Mouse (Mus musculus): ENCODE measurements around the gene Zmiz1.

DNA sequence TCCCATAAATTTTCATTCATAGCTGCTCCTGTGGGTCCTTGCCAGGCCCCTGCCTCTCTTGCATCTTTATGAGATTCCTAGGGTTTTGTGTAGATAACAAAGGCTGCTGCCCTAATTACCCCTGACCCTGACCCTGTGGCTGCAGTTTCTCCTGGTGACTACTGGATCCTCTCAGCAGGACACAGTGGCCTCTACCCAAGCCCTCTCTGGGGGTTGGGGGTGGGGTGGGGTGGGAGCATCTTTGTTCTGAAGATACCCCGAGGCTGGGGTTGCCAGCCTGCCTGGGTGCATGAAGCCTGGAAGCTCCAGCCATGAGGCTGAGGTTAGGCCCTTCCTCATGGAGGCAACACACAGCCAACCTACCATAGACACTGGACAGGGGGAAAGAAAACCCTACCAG lies 4.0 kb downstream of the Zmiz1 start:
- no peak for TF ChIP-seq POLR2A (IDR thresholded peaks at IDR 0.05; ENCODE audit: low read depth, low read length)
- TF ChIP-seq CTCF (conservative IDR thresholded peaks at IDR 0.05 in 1 of 2, IDR thresholded peaks at IDR 0.05 in 1 of 2; ENCODE audit: low read depth in 2 of 2, low read length in 2 of 2) = no peak
- no peak for TF ChIP-seq NRF1 (IDR thresholded peaks at IDR 0.05; ENCODE audit: low read depth, low read length)
- TF ChIP-seq MAX (IDR thresholded peaks at IDR 0.05; ENCODE audit: low read length) = no peak

All from CH12.LX (cell line).